Mouse (Mus musculus): Measurements from ENCODE around the gene Hmg20b. TPM values are rescaled to one million over a fixed set of nuclear protein-coding genes. Genes with fewer than 3 reads are reported as not detected.

The Hmg20b gene
- total RNA-seq (2023) = 55.4 TPM

GRCm38 (mm10) chr10:81350351-81351063 is at the start of gene Hmg20b:
Gene Hmg20b (minus strand): TSS chr10:81350480.

GRCm38 (mm10) chr10:81392781-81393185 is 42.5 kb upstream of the Hmg20b start, which contains the start of gene Smim24:
Gene Smim24 (plus strand): TSS chr10:81393051.

GRCm38 (mm10) chr10:81388505-81389055 is 38.3 kb upstream of the Hmg20b start, which contains the start of gene Gm48552:
Gene Gm48552 (plus strand): TSS chr10:81389005.

GRCm38 (mm10) chr10:81383802-81384604 is 33.7 kb upstream of the Hmg20b start, which contains the start of the genes Dohh and Gm48551:
Gene Dohh (plus strand): TSS chr10:81384428.
Gene Gm48551 (plus strand): TSS chr10:81384466.

GRCm38 (mm10) chr10:81377793-81378552 is 27.7 kb upstream of the Hmg20b start, which contains the start of gene Fzr1:
Gene Fzr1 (minus strand): TSS chr10:81378516.

GRCm38 (mm10) chr10:81365672-81366476 is 15.6 kb upstream of the Hmg20b start, which contains the start of gene 4930404N11Rik:
Gene 4930404N11Rik (minus strand): TSS chr10:81365816.

GRCm38 (mm10) chr10:81356991-81357844 is 6.9 kb upstream of the Hmg20b start, which contains the start of gene Mfsd12:
Gene Mfsd12 (plus strand): TSS chr10:81357491.

GRCm38 (mm10) chr10:81342686-81343505 is 7.4 kb downstream of the Hmg20b start, which contains the start of gene Gipc3:
Gene Gipc3 (minus strand): TSS chr10:81343266.

GRCm38 (mm10) chr10:81328386-81328785 is 21.9 kb downstream of the Hmg20b start, which contains the start of gene Tbxa2r:
Gene Tbxa2r (plus strand): TSS chr10:81328731.

GRCm38 (mm10) chr10:81320550-81321347 is 29.5 kb downstream of the Hmg20b start, which contains the start of gene Cactin:
Gene Cactin (plus strand): TSS chr10:81321103.

Other genes with a start within 250 kb of the Hmg20b start
- 128 TPM for gene Map2k2, start 244.6 kb downstream of the Hmg20b start, total RNA-seq (2023)
- gene Zbtb7a, start 215.3 kb downstream of the Hmg20b start, total RNA-seq (2023) = 58.9 TPM
- gene Pias4, start 182.6 kb downstream of the Hmg20b start, total RNA-seq (2023) = 34.9 TPM
- gene Eef2, start 173.8 kb downstream of the Hmg20b start, total RNA-seq (2023) = 2,367 TPM
- gene Dapk3, start 167.5 kb downstream of the Hmg20b start, total RNA-seq (2023) = 62.3 TPM
- not detected for gene 4930442H23Rik, start 166.6 kb downstream of the Hmg20b start, total RNA-seq (2023)
- gene Nmrk2, start 148.4 kb downstream of the Hmg20b start, total RNA-seq (2023) = not detected
- 0.50 TPM for gene Atcay, start 119.6 kb downstream of the Hmg20b start, total RNA-seq (2023)
- gene Zfr2, start 117.3 kb downstream of the Hmg20b start, total RNA-seq (2023) = 4.9 TPM
- 15.3 TPM for gene Matk, start 97.5 kb downstream of the Hmg20b start, total RNA-seq (2023)
- 104 TPM for gene Mrpl54, start 83.5 kb downstream of the Hmg20b start, total RNA-seq (2023)
- gene Apba3, start 83.5 kb downstream of the Hmg20b start, total RNA-seq (2023) = 45.7 TPM
- gene Tjp3, start 58.9 kb downstream of the Hmg20b start, total RNA-seq (2023) = 4.3 TPM
- gene Pip5k1c, start 57.5 kb downstream of the Hmg20b start, total RNA-seq (2023) = 128 TPM
- 47.9 TPM for gene Cactin, start 29.4 kb downstream of the Hmg20b start, total RNA-seq (2023)
- gene Tbxa2r, start 21.7 kb downstream of the Hmg20b start, total RNA-seq (2023) = 26.1 TPM
- gene Gipc3, start 7.2 kb downstream of the Hmg20b start, total RNA-seq (2023) = not detected
- gene Mfsd12, start 7.0 kb upstream of the Hmg20b start, total RNA-seq (2023) = 5.4 TPM
- 7.5 TPM for gene 4930404N11Rik, start 15.3 kb upstream of the Hmg20b start, total RNA-seq (2023)
- gene Fzr1, start 28.0 kb upstream of the Hmg20b start, total RNA-seq (2023) = 27.2 TPM
- 32.6 TPM for gene Dohh, start 33.9 kb upstream of the Hmg20b start, total RNA-seq (2023)
- 4.7 TPM for gene Gm48551, start 34.0 kb upstream of the Hmg20b start, total RNA-seq (2023)
- gene Gm48552, start 38.5 kb upstream of the Hmg20b start, total RNA-seq (2023) = 9.7 TPM
- 2.2 TPM for gene Smim24, start 42.6 kb upstream of the Hmg20b start, total RNA-seq (2023)
- gene Nfic, start 105.2 kb upstream of the Hmg20b start, total RNA-seq (2023) = 20.3 TPM
- gene Celf5, start 132.2 kb upstream of the Hmg20b start, total RNA-seq (2023) = 1.2 TPM
- gene Ncln, start 145.9 kb upstream of the Hmg20b start, total RNA-seq (2023) = 199 TPM
- gene S1pr4, start 149.7 kb upstream of the Hmg20b start, total RNA-seq (2023) = 139 TPM
- 3.3 TPM for gene Gna15, start 173.7 kb upstream of the Hmg20b start, total RNA-seq (2023)
- gene Gna11, start 194.7 kb upstream of the Hmg20b start, total RNA-seq (2023) = 17.5 TPM
- gene Aes, start 209.0 kb upstream of the Hmg20b start, total RNA-seq (2023) = 616 TPM
- gene Tle2, start 224.1 kb upstream of the Hmg20b start, total RNA-seq (2023) = 6.3 TPM